Mouse (Mus musculus) lung, adult 2 months (tissue): ENCODE measurements around the gene Foxa3.

ENCODE experiments used
- CTCF ChIP-seq: fragments of 200-500 bp; IDR thresholded peaks from 2 replicates; pipeline ENCODE4 v1.5.1; 2011; ENCODE audit warnings: mild to moderate bottlenecking, low read length, control low read depth; ENCODE audit not compliant: insufficient read depth
- POLR2A ChIP-seq: fragments of 200-500 bp; IDR thresholded peaks from 2 replicates; pipeline ENCODE4 v1.6.1; 2011; ENCODE audit warnings: low read depth, mild to moderate bottlenecking, control low read depth, low read length, borderline replicate concordance; ENCODE audit errors: extremely low read depth

GRCm38 (mm10) chr7:19054777-19055076, 31.4 kb upstream of the Foxa3 start:
- TF ChIP-seq POLR2A (no peak), CTCF (no peak)
